Mouse (Mus musculus) brain, embryonic 18.5 days (tissue): Measurements from ENCODE around the gene Hapln3.

Experiments
- DNase-seq: peaks from one replicate; pipeline ENCODE4 v3.0.0-alpha.2; 2012; ENCODE audit warnings: low read depth, low spot score

Hapln3 gene

DNA sequence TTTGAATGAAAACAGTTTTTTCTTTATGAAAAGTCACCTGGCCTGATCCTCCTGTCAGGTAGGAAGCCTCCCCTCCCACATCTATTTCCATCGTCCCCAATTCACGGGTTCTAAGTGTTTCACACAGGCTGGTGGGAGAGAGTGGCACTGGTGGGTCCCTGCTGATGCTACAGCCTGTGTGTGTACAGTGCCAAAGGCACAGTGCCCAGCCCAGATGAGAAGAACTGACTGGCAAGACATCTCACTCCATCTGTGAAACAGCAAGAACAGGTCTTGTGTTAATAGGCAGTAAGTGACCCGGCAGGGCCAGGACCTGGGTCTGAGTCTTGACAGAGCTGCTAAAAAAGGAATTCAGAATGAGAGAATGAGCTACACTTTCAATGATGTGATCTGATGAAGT, 51.6 kb downstream of the Hapln3 start:
- DNase-seq: no peak

DNA sequence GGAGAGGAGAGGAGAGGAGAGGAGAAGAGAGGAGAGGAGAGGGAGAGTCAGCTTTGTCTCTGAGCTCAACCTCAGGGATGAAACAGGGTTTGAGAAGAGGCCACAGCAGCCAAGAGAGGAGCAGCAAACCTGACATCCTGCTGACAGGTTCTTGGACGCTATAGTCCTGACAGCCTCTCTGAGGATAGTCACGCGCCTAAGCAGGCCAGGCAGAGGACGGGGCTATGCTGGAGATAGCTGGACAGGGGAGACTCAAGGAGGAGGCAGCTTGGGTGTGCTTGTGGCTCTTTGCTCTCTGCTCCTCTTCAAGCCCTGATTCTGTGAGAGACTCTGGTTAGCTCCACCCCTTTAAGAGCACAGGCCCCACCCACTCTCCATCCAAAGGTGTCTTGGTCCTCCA, 62.6 kb downstream of the Hapln3 start:
- no peak for DNase-seq

DNA sequence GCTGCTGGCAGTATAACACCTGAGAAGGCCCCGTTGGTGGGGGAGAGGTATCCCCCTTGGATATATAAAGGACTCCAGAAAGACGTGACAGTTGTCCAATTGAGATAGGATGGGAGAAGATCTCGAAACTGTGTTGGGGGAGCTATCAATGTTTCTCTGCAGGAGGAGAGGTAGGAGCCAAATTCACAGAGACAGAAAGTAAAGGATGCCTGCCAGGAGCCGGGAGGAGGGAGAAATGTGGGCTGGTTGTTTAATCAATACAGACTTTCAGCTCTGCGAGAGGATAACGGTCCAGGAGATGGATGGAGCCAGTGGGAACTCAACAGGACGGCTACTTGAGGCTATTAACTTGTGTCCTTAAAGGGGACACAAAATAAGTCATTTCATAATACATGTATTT, 63.4 kb downstream of the Hapln3 start:
- no peak for DNase-seq
